ENCODE assay signal across 8 mouse cellular contexts in genomic region chr2:157457100-157457806, GRCm38 (mm10). TPM values are rescaled to one million over a fixed set of nuclear protein-coding genes. Genes with fewer than 3 reads are reported as not detected.
DNase-seq lines count a peak whose midpoint lies in the region; ATAC-seq and TF ChIP-seq lines count a peak whose summit lies in the region.

No protein-coding gene starts in this region.

- no peaks in the 10 kb centered on the region for H3K27me3 ChIP-seq in heart, embryonic 14.5 days (ENCODE audit: control insufficient read depth, insufficient read depth, low read length)
- no peaks in the 10 kb centered on the region; the same call in 1 of the 2 replicates for H3K27me3 ChIP-seq in liver, embryonic 11.5 days (replicated peaks; ENCODE audit: control insufficient read depth, insufficient read depth, low read length)
- H3K27me3 ChIP-seq in myocyte (ENCODE audit: control insufficient read depth, insufficient read depth, insufficient read length), result no peaks in the 10 kb centered on the region

- H3ac ChIP-seq in myocyte (ENCODE audit: control insufficient read depth, insufficient read length), result no peak overlapping the region

- no peaks in the 10 kb centered on the region for H3K9me3 ChIP-seq in heart, embryonic 14.5 days (ENCODE audit: control insufficient read depth, low read length)
- no peaks in the 10 kb centered on the region for H3K9me3 ChIP-seq in liver, embryonic 11.5 days (ENCODE audit: control insufficient read depth, low read length)

- no peaks in the 10 kb centered on the region for H3K79me2 ChIP-seq in myocyte (ENCODE audit: control insufficient read depth, insufficient read depth)

- ATAC-seq in CD4-positive, CD25-positive, alpha-beta regulatory T cell, adult 4 months, result peak; percentile 91
- ATAC-seq in heart, embryonic 14.5 days (ENCODE audit: insufficient number of reproducible peaks, insufficient read depth, low FRiP score, low read depth), result peak; percentile 81
- ATAC-seq in liver, embryonic 11.5 days (replicated peaks; ENCODE audit: low FRiP score), result peak; percentile 89

- peaks cover 22% of the 10 kb centered on the region for H3K36me3 ChIP-seq in heart, embryonic 14.5 days (ENCODE audit: control insufficient read depth, insufficient read depth, low read length)
- H3K36me3 ChIP-seq in liver, embryonic 11.5 days (ENCODE audit: control insufficient read depth, insufficient read depth, low read length), result no peaks in the 10 kb centered on the region
- no peaks in the 10 kb centered on the region for H3K36me3 ChIP-seq in myocyte (ENCODE audit: control insufficient read depth, insufficient read depth)

- H3K4me2 ChIP-seq in heart, embryonic 14.5 days (ENCODE audit: low read length), result peak overlapping the region; percentile 74
- peak overlapping the region; percentile 65 for H3K4me2 ChIP-seq in liver, embryonic 11.5 days
- peak overlapping the region; percentile 61 for H3K4me2 ChIP-seq in myocyte (ENCODE audit: low read depth)

- WGBS in heart, embryonic 14.5 days, result 2% methylated on average over 51 of the region's 56 CpGs
- WGBS in liver, embryonic 11.5 days, result under 1% methylated on average over 56 of the region's 56 CpGs

- H3K27ac ChIP-seq in heart, embryonic 14.5 days (replicated peaks in 1 of 2; ENCODE audit: control insufficient read depth in 1 of 2, insufficient read depth in 1 of 2, low read depth in 2 of 2, low read length in 2 of 2), result no peak overlapping the region
- no peak overlapping the region for H3K27ac ChIP-seq in liver, embryonic 11.5 days (ENCODE audit: low read depth, low read length)

- H3K9ac ChIP-seq in heart, embryonic 14.5 days (ENCODE audit: low read length), result peak overlapping the region; percentile 71
- H3K9ac ChIP-seq in liver, embryonic 11.5 days (ENCODE audit: low read depth, low read length), result peak overlapping the region; percentile 11; the same call in 1 of the 2 replicates

- H3K4me1 ChIP-seq in heart, embryonic 14.5 days (ENCODE audit: control insufficient read depth in 2 of 2, insufficient read depth in 2 of 2, low read length in 2 of 2), result peaks cover 6 to 16% of the 10 kb centered on the region in 2 experiments; a peak in 3 of 4 replicates
- peaks cover 13% of the 10 kb centered on the region for H3K4me1 ChIP-seq in liver, embryonic 11.5 days (replicated peaks; ENCODE audit: control insufficient read depth, insufficient read depth, low read length)

- peak overlapping the region; percentile 47 to 49 for H3K4me3 ChIP-seq in heart, embryonic 14.5 days (ENCODE audit: control insufficient read depth in 1 of 2, insufficient read depth in 1 of 2, low read depth in 1 of 2, low read length in 2 of 2)
- H3K4me3 ChIP-seq in liver, embryonic 11.5 days (ENCODE audit: low read depth, low read length), result peak overlapping the region; percentile 42
- H3K4me3 ChIP-seq in myocyte, result peak overlapping the region; percentile 18

- TF ChIP-seq POLR2A in myocyte (IDR thresholded peaks at IDR 0.05; ENCODE audit: insufficient read length, low read depth), result peak; percentile 51

- DNase-seq in c-Kit-negative CD71-positive TER-119-positive erythroid progenitor cells, embryonic 14.5 days (ENCODE audit: low read depth, low spot score), result peak; percentile 42
- DNase-seq in fibroblast of lung, adult 2 months (ENCODE audit: low read depth), result peak; percentile 86
- peak; percentile 94 for DNase-seq in kidney, postnatal 10 days
- peak; percentile 90 for DNase-seq in liver, embryonic 11.5 days (ENCODE audit: low spot score)
- peak; percentile 79 to 94 for DNase-seq in spleen, postnatal 4 days (ENCODE audit: low spot score in 2 of 2)

TF ChIP-seq in myocyte, 11 proteins besides CTCF, POLR2A, EP300 and RAD21:
- no peak for TF ChIP-seq USF1 (IDR thresholded peaks at IDR 0.05; ENCODE audit: low read depth)
- TF ChIP-seq POLR2AphosphoS2 (IDR thresholded peaks at IDR 0.05; ENCODE audit: insufficient read length, low read depth), result peak; percentile 26
- peak; percentile 26 for TF ChIP-seq REST (IDR thresholded peaks at IDR 0.05; ENCODE audit: insufficient read depth, insufficient read length)
- TF ChIP-seq MAX (IDR thresholded peaks at IDR 0.05; ENCODE audit: low read depth), result peak; percentile 3
- no peak for TF ChIP-seq SRF (IDR thresholded peaks at IDR 0.05; ENCODE audit: control insufficient read depth, insufficient read length, low read depth)
- TF ChIP-seq MYOG (IDR thresholded peaks at IDR 0.05; ENCODE audit: control insufficient read depth in 1 of 3, insufficient read depth in 1 of 3, insufficient read length in 2 of 3, low read depth in 2 of 3), result peak in 2 of 3 experiments; percentile 11 to 52
- peak in 1 of 3 experiments; percentile 58 for TF ChIP-seq MYOD1 (IDR thresholded peaks at IDR 0.05; ENCODE audit: control insufficient read depth in 1 of 3, insufficient read length in 2 of 3, low read depth in 2 of 3)
- no peak for TF ChIP-seq E2F4 (IDR thresholded peaks at IDR 0.05; ENCODE audit: insufficient read depth)
- peak; percentile 6 for TF ChIP-seq TCF3 (IDR thresholded peaks at IDR 0.05; ENCODE audit: insufficient read length, low read depth)

RNA-seq across cellular contexts. Expression of gene Src, which starts 39.0 kb away (rescaled TPM):
- polyA plus RNA-seq in CD4-positive, CD25-positive, alpha-beta regulatory T cell, adult 4 months (2017; shearing (Covaris generic)), result 1 to 10 TPM; 1.6 to 2.0 TPM
- 4.2 and 6.7 TPM in 2 replicates for polyA plus RNA-seq in heart, embryonic 14.5 days (2014; fragmentation: Nextera tagmentation; extraction: Ambion mirVana)
- 4.4 and 4.8 TPM in 2 replicates for polyA plus RNA-seq in liver, embryonic 11.5 days (2014; fragmentation: Nextera tagmentation; extraction: Ambion mirVana)
- 20.3 TPM for polyA plus RNA-seq in myocyte (2012; fragmentation: generic; extraction: Trizol)

Comparison
In these comparisons a context has a peak if more than half of its experiments do, and no peak if none do; other contexts are left out.
1. DNase-seq: peak in every context shown above with its lines; median percentile 94 in kidney, postnatal 10 days; 90 in liver, embryonic 11.5 days; 86 in spleen, postnatal 4 days; 86 in fibroblast of lung, adult 2 months; 42 in c-Kit-negative CD71-positive TER-119-positive erythroid progenitor cells, embryonic 14.5 days.